Mouse (Mus musculus) heart, adult 9 months (tissue): ENCODE data around the gene 4932438A13Rik.

Experiments used
- DNase-seq, 2 experiments: peaks; one replicate each; pipeline ENCODE4 v3.0.0; 2022; ENCODE audit warnings: low spot score in 2 of 2

The 4932438A13Rik gene

DNA sequence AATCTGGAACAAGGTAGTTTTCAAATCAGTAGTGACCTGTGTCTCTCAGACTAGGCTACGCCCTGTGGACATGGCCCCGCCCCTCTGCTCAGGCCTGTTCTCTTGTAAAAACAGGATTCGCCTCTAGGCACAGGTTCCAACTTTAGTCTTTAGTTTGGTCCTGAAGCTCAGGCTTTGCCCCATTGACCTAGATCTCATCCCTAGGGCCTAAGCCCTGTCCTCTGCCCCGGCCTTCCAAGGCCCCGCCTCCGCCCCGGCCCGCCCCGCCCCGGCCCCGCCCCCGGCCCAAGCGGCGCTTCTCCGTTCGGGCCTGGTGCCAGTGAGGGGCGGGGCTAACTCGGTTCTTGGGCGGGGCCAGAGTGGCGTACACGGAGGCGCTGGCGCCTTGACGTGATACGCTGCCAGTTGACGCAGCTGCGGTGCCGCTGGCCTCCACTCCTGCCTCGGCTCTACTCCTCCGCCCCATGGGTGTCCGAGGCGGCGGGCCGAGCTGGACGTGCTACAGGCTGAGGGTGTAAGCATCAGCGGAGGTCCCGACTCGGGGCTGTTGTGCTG is at the start of gene 4932438A13Rik:
Gene 4932438A13Rik, plus strand, starts transcription at position 384 of the 555 bp plus-strand sequence.
- DNase-seq, result peak; percentile 91 to 97

DNA sequence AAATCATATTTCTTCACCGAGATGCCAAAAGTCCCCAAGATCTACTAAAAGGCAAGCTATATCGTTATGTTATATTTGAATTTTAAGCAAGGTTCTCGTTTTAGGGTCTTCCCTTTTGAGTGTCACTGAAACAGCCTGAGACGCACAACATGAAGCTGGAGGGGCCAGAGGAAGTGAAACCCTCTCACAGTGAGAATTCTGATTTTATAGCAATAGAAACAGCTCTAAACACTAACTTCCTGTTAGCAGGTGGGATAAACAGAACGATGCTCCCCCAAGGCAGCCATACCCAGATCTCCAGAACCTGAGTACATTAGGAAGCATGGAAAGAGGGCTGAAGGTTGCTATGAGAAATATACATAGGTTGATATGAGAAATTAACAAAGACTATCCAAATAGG is 46.3 kb upstream of the 4932438A13Rik start:
- no peak for DNase-seq

DNA sequence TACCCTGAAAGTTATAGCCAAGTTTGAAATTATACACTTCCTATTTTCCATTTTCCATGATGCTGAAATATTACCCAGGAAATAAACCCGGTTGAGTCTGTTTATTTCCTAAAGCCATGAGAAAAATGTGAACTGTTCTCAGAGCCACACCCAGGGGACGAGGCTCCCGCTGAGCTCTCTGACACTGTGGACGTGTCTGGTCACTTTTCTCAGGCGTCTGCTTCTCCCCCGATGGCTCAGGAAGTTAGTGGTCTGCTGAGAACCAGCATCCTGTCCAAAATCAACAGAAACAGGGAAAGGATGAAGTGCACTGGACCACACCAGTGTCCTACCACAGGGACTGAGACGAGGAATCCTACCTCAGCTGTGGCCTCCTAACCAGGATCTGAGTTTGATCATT is 43.5 kb upstream of the 4932438A13Rik start:
- peak; percentile 47 to 71 for DNase-seq

DNA sequence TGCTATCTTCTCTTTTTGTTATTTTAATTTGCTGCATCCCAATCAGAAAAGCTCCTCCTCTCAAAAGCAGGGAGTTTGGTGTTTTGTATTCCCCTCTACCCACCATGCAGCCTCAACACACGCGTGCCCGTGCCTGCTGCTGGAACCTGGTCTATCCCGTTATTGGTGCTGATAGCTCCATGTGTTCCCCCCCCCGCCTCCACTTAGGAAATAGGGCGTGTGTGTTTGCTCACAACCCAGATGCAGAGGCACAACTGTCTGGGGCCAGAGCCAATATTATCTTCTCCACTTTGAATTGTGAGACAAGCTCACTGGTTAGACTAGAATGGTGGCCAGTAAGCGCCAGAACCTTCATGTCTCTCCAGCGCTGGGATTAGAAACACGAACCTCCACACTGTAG is 41.9 kb upstream of the 4932438A13Rik start:
- DNase-seq, result no peak

DNA sequence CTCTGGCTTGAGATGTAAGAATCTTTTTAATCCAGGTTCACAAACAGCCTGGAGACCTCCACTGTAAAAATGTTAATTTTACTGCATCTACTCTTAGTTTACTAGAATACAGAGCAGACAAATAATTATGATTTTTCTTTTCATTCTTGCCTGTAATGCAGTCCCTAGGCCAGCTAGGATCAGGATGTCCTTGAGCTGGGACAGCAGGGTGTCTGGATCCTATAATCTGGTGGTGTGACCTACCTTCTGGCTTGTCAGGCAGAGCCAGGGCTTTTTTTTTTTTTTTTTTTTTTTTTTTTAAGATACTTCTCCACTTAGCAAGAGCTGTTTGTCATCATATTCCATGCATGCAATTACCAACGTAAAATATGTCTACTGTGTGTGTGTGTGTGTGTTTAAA is 37.8 kb upstream of the 4932438A13Rik start:
- DNase-seq, result no peak

DNA sequence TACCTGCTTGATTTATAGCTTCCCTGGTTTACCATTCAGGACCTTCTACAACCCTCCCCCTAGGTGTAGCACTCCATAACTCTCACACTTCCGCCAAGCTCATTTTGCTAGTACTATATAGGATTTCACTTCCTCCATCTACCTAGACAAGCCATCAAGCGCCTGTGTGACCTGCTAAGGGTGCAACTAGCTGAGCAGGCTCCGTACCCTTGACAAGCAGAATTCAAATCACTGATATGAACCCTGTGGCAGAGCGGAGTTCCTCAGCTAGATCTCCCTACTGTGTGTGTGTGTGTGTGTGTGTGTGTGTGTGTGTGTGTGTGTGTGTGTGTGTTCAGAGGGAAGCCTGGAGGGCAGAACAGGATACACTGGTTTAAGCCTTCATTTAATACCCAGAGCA is 37.4 kb upstream of the 4932438A13Rik start:
- no peak for DNase-seq

DNA sequence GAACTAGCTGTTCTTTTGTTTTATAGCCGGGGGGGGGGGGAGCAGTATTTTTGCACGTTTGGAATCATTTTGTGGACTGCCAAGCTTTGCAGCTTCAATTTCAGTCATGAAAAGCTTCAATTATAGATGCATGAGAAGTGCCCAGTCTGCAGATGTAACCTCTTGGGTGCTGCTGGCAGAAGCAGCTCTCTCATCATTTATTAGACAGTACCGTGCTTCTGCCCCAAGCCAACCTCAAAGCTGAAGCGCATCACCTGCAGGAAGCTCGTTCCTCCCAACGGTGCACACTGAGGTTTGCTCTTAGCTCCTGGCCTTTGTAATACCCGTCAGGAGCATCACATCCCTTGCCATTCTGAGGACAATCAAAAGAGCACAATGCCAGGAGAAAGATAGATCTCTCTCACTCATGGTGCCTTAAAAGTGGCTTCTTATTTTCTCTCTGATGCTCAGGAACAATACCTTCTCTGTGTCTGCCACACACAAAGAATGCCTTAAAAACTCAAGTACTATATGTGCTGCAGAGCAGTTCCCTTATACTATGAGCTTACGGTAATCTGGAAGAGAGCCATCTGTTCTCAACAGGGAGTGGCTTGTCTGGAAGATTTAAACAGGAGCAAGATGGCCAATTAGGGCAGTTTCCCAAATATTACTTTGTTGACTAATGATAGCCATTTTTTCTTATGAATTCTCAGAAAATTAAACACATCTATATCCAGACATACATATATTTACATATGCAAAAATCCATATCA is 35.5 kb upstream of the 4932438A13Rik start:
- no peak for DNase-seq

DNA sequence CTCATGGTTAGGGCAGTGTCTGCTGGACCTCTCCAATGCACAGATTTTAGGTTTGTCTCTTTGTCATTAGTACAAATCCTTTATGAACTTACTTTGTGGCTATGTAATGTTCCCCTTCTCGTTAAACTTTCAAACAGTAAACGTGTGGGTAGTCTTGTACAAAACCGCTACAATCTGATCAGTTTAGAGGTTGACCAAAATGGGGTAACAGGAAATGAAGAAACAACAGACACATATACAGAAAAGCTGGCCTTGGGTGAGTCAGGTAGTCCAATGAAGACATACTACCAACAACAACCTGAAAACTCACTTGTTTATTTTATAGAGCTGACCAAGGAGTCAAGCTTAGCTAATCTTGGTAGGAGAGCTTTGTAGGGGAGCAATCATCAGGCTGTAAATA is 32.7 kb upstream of the 4932438A13Rik start:
- no peak for DNase-seq

DNA sequence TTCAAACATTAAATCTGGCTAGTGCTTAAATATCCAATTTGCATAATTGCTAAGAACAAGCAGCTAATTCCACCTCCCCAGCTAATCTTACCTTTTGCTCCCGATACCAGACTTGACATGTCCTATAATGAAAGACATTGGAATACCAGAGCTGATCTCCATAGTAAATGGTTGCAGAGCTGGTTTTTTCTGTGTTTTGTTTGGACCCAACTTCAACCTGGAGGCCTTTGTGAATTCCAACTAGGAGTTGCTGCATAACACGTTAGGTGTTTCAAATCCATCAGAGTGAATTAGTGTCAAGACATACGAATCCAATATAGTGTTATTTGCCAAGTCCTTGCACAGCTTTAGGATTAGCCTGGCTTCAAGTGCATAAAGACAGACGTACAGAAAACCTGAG is 28.5 kb upstream of the 4932438A13Rik start:
- no peak for DNase-seq

DNA sequence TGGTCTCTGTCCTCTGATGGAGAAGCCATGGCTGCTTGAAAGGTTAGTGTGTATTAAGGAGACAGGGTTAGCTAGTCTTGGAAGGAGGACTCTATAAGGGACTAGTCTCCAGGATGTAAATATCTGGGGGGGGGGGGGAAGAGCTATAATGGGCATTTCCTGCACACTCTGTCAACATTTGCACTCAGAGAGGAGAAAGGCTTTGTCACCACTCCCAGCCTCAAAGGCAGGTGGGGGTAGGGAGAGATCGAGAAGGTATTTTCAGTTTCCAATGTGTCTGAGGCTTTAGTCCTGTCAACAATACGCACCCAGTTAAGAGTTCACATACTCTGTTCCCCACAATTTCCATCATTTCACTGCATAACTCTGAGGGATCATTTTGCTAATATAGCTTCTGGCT is 28.1 kb upstream of the 4932438A13Rik start:
- DNase-seq, result no peak

DNA sequence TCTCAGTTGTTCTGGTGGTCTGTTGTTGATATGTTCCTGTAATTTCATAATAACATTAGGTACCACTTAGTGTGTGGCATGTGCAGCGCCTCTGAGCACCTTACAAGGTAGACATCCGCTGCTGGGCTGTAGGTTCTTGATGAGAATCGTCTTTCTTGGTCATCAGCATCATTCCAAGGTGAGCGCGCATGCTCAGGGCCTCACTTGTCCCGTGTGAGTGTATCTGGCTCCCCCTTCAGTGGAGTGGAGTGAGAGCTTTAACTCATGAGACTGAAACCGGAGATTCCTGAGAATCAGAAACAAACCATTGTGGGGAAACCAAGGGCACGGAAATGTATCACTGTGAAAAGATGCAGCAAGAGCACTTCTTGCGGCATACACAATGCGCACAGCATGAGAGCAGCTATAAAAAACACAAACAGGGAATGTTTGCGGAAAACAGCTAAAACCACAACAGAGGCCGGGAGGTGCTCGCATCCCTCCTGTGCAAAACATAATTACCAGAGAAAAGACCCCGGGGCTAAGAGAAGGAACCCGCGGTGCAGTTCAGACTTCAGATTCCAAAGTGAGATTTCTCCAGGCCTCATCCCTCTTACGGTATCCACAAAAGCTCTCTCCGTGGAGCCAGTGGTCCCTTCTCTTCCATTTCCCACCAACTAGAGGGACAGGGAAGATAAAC is 27.2 kb upstream of the 4932438A13Rik start:
- no peak for DNase-seq

DNA sequence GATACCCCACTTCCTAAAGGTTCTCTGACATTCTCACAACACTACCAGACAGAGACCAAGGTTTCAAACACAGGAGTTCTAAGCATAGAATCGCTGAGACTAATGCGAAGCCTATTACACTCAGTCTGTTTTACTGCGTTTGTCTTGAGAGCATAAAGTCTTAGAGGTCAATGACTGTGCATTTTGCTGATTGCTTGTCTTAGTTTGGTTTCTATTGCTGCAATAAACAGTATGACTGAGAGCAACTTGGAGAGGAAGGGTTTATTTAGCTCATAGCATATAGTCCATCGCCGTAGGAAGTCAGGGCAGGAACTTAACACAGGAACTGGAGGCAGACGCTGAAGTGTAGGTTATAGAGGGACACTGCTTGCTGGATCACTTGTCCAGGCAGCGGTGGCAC is 26.1 kb upstream of the 4932438A13Rik start:
- DNase-seq, result no peak

DNA sequence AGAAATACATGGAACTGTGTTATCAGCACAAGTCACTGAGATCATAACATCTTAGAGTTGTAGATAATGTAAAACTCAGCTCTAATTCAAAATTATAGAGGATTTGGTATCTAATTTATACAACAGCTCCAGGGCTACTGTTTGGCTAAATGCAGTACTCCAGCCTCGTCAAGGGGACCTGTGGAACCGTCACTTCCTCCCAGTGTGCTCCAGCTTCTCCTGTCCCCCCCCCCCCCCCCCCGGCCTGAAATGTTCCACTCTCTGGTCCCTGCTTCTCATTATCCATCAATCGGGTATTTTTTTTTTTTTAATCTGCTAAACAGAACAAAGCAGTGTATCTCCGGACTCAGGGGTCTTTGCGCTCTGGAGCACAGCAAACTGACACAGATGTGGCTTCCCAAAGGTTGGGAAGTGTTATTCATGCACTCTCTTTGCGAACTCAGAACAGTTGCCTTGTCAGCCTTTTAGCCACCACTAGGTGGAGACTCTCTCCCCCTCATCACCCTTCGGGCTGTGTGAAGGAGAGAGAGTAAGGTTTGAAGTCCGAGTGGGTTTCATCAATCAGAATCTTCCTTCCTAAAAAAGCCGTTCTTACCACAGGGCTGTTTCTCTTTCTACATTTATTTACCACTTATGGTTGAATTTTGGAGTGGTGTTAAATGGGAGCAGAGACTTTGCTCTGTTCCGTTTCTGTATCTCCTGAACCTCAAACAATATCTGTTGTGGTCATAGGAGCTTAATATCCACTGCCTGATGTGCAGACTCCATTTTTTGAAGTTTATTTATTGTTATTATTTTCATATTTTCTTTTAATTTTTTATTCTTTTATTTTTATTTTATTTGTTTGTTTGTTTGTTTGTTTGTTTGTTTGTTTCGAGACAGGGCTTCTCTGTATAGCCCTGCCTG is 22.0 kb upstream of the 4932438A13Rik start:
- DNase-seq, result peak; percentile 38 to 49

DNA sequence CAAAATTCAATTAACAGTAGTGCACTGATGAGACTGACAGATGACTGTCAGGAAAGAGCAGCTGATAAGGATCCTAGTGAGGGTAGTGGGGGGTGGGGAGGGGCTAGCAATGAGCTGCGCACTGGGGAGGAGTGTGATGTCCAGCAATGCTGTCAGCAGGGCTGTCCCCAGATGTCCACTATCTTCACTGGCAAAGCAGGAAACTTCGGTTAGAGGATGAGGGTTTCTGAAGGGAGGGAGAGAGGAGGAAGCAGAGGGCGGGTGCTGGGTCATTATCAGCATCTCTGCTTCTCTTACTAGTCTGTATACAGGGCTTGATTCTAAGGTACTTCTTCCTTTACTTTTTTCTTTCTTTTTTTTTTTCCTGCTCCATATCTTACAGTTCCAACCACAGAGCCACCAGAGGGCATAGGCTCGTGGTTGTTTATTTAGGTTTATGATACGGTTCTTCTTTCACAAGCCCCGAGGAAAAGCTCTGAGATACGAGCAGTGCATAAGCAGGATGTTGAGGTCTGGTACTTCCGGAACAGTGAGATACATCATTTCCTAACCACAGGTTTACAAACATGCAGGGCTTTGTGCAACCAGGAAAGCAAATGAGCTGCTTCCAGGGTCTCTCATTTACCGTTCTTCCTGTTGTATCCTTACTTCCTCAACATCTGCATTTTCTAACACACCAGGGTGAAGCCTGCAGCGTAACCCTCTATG is 9.0 kb upstream of the 4932438A13Rik start:
- DNase-seq, result no peak

DNA sequence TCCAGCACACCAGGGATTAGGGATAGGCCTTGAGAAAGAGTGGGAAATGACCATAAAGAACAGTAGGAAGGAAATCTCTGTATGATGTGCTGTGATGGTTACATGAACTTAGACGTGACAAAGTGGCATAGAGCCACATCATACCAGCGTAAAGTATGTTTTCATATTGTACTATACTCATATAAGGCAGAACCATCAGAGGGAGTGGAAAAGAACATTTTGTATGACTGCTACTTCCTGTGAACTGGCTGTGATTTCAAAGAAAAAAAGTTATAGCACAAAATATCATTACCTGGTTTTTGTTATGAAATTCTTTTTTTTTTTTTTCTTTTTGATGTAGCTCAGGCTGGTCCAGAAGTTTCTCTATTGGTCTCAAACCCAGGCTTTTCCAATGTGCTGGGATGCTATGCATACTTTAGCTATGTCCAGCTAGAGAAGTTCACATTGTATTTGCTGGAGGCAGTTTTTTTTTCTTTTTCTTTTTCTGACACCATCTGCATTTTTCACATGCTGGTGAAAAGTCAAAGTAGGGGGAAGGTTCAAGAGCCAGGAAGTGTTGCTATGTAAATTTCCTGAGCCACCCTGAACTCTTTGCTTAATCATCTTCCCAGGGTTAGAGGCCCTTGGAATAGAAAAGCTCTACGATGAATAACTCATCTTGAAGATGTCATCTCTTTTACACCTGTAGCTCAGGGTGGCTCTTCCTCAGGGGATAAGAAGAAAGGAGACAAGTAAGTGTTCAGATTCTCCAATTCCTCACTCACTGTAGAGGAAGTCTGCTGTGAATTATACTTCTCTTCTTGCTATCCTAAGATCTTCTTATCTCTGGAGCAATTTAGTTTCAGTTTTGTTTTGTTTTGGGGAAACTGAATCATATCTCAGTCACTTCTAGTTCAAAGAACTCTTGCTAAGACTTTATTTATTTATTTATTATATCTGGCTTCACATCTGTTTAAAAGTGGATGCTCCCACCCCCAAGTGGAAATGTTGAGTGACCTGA is 1.2 kb upstream of the 4932438A13Rik start:
- no peak for DNase-seq

DNA sequence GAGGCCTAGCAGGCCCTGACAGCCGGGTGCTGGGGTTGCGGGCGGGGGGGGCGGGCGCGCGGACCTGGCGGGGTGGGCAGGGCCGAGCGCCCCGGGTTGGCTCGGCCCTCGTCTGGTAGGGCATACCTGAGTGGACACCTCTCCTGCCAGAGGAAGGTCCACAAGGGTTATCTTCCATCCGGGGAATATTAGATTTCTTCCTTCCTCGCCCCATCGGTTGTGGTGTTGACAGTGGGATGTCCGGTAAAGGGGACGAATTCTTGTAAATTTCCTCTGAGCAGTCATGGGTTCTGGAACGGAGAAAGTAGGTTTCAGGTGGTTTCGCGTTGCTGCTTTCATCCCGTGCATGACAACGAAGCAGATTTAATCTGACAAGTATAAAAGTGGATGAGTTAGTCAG is 523 bp downstream of the 4932438A13Rik start:
- DNase-seq, result no peak

DNA sequence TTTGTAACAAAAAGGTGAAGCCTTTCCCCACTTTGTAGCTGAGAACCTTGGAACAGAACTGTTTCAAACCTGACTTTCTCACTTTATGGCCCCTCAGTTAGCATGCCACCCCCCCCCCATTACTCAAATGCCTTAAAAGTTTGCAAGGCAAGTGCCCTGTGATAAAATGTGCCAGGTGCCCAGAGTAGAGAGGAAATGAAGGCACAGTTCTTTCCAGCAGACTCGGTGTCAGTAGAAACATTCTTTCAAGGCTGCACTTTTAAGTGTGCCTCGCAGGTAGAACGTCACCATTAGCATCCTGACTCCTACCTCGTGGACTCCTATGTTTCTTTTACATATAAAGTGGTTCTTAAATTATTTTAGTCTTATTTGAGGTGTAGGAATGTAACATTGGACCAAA is 977 bp downstream of the 4932438A13Rik start:
- DNase-seq, result no peak

DNA sequence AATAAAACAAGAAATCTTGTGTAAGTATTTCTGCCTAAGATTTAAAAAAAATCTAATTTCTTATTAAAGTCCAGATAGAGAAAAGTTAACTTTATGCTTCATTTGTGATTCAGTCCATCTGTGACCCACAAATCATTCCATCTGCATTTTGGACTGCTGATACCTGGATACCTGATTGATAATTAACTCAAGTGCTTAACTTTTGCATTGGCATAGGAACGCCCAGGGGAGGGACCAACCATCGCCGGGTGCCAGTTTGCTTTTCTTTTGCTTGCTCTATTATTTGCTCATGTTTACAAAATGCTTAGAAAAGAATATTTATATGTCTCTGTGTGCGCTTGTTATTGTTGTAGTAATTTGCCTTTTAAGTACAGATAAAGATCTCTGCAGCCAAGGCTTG is 1.6 kb downstream of the 4932438A13Rik start:
- no peak for DNase-seq

DNA sequence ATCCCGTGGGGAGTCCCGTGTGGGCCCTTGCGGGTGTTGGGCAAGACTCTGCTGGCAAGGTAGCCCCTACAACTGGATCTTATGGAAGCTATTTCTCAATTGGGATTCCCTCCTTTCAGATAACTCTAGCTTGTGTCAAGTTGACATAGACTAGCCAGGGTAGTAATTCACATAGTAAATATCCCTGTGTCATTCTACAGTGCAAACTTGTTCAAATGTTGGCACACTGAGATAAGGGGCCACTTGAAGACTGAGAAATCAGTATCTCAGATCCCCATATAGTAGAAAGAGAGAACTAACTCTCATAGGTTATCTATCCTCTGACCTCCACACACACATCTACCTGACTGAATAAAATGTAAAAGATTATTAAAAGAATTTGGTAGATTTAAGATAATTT is 42.5 kb downstream of the 4932438A13Rik start:
- no peak for DNase-seq

DNA sequence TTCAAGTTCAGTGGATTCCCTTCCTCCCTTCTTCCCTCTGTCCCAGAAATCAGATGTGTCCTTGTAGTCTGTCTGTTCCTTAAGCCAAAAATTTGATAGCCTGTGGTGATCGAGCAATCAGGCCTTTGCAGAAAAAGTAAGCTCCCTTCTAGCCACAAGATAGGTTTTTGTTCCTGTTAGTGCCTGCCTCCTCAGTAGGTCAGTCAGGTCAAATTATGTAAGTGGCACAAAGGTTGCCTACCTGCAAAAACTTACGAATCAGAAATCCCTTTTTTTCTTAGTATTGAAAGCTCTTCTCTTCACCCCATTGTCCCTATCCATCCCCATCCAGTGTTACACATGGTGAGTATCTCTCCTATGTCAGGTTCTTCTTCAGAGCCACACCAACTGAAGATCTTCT is 54.9 kb downstream of the 4932438A13Rik start:
- no peak for DNase-seq
